Mouse (Mus musculus) common myeloid progenitor, adult 5-6 weeks (primary cell): ENCODE data around the gene Nmi. TPM values are rescaled to one million over a fixed set of nuclear protein-coding genes. Genes with fewer than 3 reads are reported as not detected.

Experiments used
- total RNA-seq: library from RNA; stranded (forward); fragments of 200-1000, 187-1606 nt; gene quantifications from 2 replicates; pipeline ENCODE4 v1.2.3, GENCODE M21; 2017

Gene Nmi
- total RNA-seq, 1 experiment from 2014 or later, result 63.2 TPM

Other genes with a start within 250 kb of the Nmi start
- gene Rbm43, start 38.3 kb downstream of the Nmi start, total RNA-seq, result 45.1 and 45.4 TPM in 2 replicates
- not detected in 2 replicates for gene Tnfaip6, start 64.5 kb upstream of the Nmi start, total RNA-seq
- 145 and 149 TPM in 2 replicates for gene Rif1, start 99.3 kb upstream of the Nmi start, total RNA-seq